Mouse (Mus musculus): ENCODE measurements at regions not wholly inside any gene's neighbourhood (a gene's known extent, or its start where the extent isn't known, plus 50 kb on each side); places are given as distances from the start of the nearest gene placed in this dataset.

DNA sequence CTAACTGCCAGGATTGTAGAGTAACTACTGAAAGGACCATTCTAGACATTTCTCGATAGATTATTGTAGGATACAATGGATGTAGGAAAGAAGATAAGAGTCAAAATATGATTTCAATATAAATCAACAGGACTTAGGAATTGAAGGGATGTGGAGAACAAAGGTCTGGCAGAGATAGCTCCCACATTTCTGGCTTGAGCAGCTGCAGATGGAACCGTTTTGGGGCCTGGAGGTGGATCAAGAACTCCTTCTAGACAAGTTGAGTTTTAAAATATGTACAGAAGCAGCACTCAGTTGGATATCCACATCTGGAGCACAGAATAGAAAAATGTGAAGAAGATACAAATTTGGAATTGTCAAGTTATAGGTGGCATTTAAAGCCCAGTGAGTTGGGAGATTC is 901.9 kb upstream of the Gm7489 start:
- Histone ChIP-seq H3K9me3 (replicated peaks; ENCODE audit: insufficient read depth, low read length) (no peaks in the 10 kb centered on the region), H3K27me3 (ENCODE audit: control insufficient read depth in 1 of 2, insufficient read depth in 2 of 2, low read length in 2 of 2) (peaks cover 7 to 10% of the 10 kb centered on the region in 2 experiments), H3K9ac (ENCODE audit: control insufficient read depth, low read depth, low read length, poor library complexity, severe bottlenecking) (no peak overlapping the region), H3K79me2 (ENCODE audit: control insufficient read depth, insufficient read depth, low read length, poor library complexity) (no peaks in the 10 kb centered on the region), H3K27ac (ENCODE audit: control insufficient read depth, low read depth, low read length) (no peak overlapping the region), H3K4me1 (ENCODE audit: control insufficient read depth in 1 of 2, insufficient read depth in 2 of 2, low read length in 2 of 2) (no peaks in the 10 kb centered on the region), H3K36me3 (ENCODE audit: control insufficient read depth in 1 of 2, insufficient read depth in 2 of 2, low read length in 2 of 2) (no peaks in the 10 kb centered on the region), H3K4me3 (ENCODE audit: control insufficient read depth in 1 of 2, insufficient read depth in 1 of 2, low read depth in 2 of 2, low read length in 2 of 2) (no peak overlapping the region)
- no peak for TF ChIP-seq POLR2AphosphoS5 (IDR thresholded peaks at IDR 0.05; ENCODE audit: borderline replicate concordance, low read depth, low read length)
- no peak for TF ChIP-seq ZMIZ1 (IDR thresholded peaks at IDR 0.05; ENCODE audit: low read depth, low read length)
- TF ChIP-seq SMC3 (IDR thresholded peaks at IDR 0.05; ENCODE audit: low read depth, low read length) = no peak
- no peak for TF ChIP-seq USF1 (IDR thresholded peaks at IDR 0.05; ENCODE audit: low read depth, low read length)
- no peak for TF ChIP-seq ZC3H11A (IDR thresholded peaks at IDR 0.05; ENCODE audit: low read depth, low read length)
- no peak for TF ChIP-seq POLR2A (IDR thresholded peaks at IDR 0.05; ENCODE audit: control insufficient read depth in 1 of 2, insufficient read depth in 1 of 2, low read depth in 1 of 2, low read length in 2 of 2, poor library complexity in 1 of 2)
- no peak for TF ChIP-seq MEF2A (IDR thresholded peaks at IDR 0.05; ENCODE audit: extremely low read depth, insufficient replicate concordance, low read depth, low read length, poor library complexity, severe bottlenecking)
- no peak for TF ChIP-seq MAFK (IDR thresholded peaks at IDR 0.05; ENCODE audit: borderline replicate concordance, low read depth, low read length)
- TF ChIP-seq MYB (IDR thresholded peaks at IDR 0.05; ENCODE audit: low read depth, low read length) = no peak
- TF ChIP-seq JUND (IDR thresholded peaks at IDR 0.05; ENCODE audit: low read depth, low read length) = no peak
- no peak for TF ChIP-seq MXI1 (IDR thresholded peaks at IDR 0.05; ENCODE audit: low read depth, low read length)
- no peak for TF ChIP-seq NRF1 (IDR thresholded peaks at IDR 0.05; ENCODE audit: insufficient read depth, low read depth, low read length, poor library complexity, severe bottlenecking)
- TF ChIP-seq ZNF384 (IDR thresholded peaks at IDR 0.05; ENCODE audit: low read depth, low read length) = no peak
- no peak for TF ChIP-seq ETS1 (IDR thresholded peaks at IDR 0.05; ENCODE audit: low read depth, low read length)
- TF ChIP-seq MYC (IDR thresholded peaks at IDR 0.05; ENCODE audit: low read depth, low read length) = no peak
- DNase-seq (ENCODE audit: low read depth, low spot score) = no peak

DNA sequence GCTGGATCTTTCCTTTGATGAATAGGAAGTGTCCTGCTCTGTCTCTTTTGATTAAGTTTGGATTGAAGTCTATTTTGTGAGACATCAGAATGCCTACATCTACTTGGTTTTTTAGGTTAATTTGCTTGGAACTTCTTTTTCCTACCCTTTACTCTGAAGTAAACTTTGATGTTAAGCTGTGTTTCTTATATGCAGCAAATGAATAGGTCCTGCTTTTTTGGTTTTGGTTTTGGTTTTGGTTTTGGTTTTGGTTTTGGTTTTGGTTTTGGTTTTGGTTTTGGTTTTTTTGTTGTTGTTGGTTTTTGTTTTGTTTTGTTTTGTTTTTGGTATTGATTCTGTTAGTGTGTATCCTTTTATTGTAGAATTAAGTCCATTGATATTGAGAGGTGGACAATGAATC is 894.1 kb upstream of the Gm7489 start:
- Histone ChIP-seq H3K36me3 (ENCODE audit: control insufficient read depth in 1 of 2, insufficient read depth in 2 of 2, low read length in 2 of 2) (no peaks in the 10 kb centered on the region), H3K9me3 (replicated peaks; ENCODE audit: insufficient read depth, low read length) (no peaks in the 10 kb centered on the region), H3K27me3 (ENCODE audit: control insufficient read depth in 1 of 2, insufficient read depth in 2 of 2, low read length in 2 of 2) (peaks cover 0 to 1% of the 10 kb centered on the region in 2 experiments; a peak in 1 of 4 replicates), H3K4me1 (ENCODE audit: control insufficient read depth in 1 of 2, insufficient read depth in 2 of 2, low read length in 2 of 2) (no peaks in the 10 kb centered on the region), H3K9ac (ENCODE audit: control insufficient read depth, low read depth, low read length, poor library complexity, severe bottlenecking) (no peak overlapping the region), H3K79me2 (ENCODE audit: control insufficient read depth, insufficient read depth, low read length, poor library complexity) (no peaks in the 10 kb centered on the region; the same call in 1 of the 2 replicates), H3K27ac (ENCODE audit: control insufficient read depth, low read depth, low read length) (no peak overlapping the region), H3K4me3 (ENCODE audit: control insufficient read depth in 1 of 2, insufficient read depth in 1 of 2, low read depth in 2 of 2, low read length in 2 of 2) (no peak overlapping the region)
- no peak for DNase-seq (ENCODE audit: low read depth, low spot score)
- no peak for TF ChIP-seq CHD2 (IDR thresholded peaks at IDR 0.05; ENCODE audit: low read length)
- TF ChIP-seq TBP (IDR thresholded peaks at IDR 0.05; ENCODE audit: low read depth, low read length) = no peak
- no peak for TF ChIP-seq MAZ (IDR thresholded peaks at IDR 0.05; ENCODE audit: low read depth, low read length)
- no peak for TF ChIP-seq NELFE (IDR thresholded peaks at IDR 0.05; ENCODE audit: low read depth, low read length)
- TF ChIP-seq ZMIZ1 (IDR thresholded peaks at IDR 0.05; ENCODE audit: low read depth, low read length) = no peak
- no peak for TF ChIP-seq E2F4 (IDR thresholded peaks at IDR 0.05; ENCODE audit: borderline replicate concordance, low read depth, low read length)
- TF ChIP-seq ZC3H11A (IDR thresholded peaks at IDR 0.05; ENCODE audit: low read depth, low read length) = no peak
- TF ChIP-seq ZNF384 (IDR thresholded peaks at IDR 0.05; ENCODE audit: low read depth, low read length) = no peak
- no peak for TF ChIP-seq RCOR1 (IDR thresholded peaks at IDR 0.05; ENCODE audit: low read depth, low read length)

All from MEL (cell line).